Mouse (Mus musculus): ENCODE data around the gene Gm3952.

Gene Gm3952

GRCm38 (mm10) chr8:128798594-128798993 lies at the start of gene Gm3952:
Gene Gm3952, minus strand, starts transcription at chr8:128798694.
- no peak for DNase-seq (ENCODE audit: low spot score)

GRCm38 (mm10) chr8:128843749-128844148 lies 45.3 kb upstream of the Gm3952 start:
- no peak for DNase-seq (ENCODE audit: low spot score)

GRCm38 (mm10) chr8:128812521-128812920 lies 14.0 kb upstream of the Gm3952 start:
- DNase-seq (ENCODE audit: low spot score) = no peak

GRCm38 (mm10) chr8:128735692-128736091 lies 62.8 kb downstream of the Gm3952 start:
- DNase-seq (ENCODE audit: low spot score) = no peak

- DNase-seq (ENCODE audit: low spot score) = no peak
These were observed 64.4 kb downstream of the Gm3952 start for GRCm38 (mm10) chr8:128734118-128734517.

- no peak for DNase-seq (ENCODE audit: low spot score)
These were observed 66.2 kb downstream of the Gm3952 start for GRCm38 (mm10) chr8:128732254-128732653.

GRCm38 (mm10) chr8:128727213-128727612 lies 71.3 kb downstream of the Gm3952 start:
- DNase-seq (ENCODE audit: low spot score) = no peak

- DNase-seq (ENCODE audit: low spot score) = no peak
These were observed 73.7 kb downstream of the Gm3952 start for GRCm38 (mm10) chr8:128724819-128725218.

GRCm38 (mm10) chr8:128716184-128716583 lies 82.3 kb downstream of the Gm3952 start:
- no peak for DNase-seq (ENCODE audit: low spot score)

GRCm38 (mm10) chr8:128709261-128709660 lies 89.2 kb downstream of the Gm3952 start:
- no peak for DNase-seq (ENCODE audit: low spot score)

GRCm38 (mm10) chr8:128704836-128705235 lies 93.7 kb downstream of the Gm3952 start:
- DNase-seq (ENCODE audit: low spot score) = no peak

- no peak for DNase-seq (ENCODE audit: low spot score)
These were observed 94.1 kb downstream of the Gm3952 start for GRCm38 (mm10) chr8:128704376-128704775.

GRCm38 (mm10) chr8:128697945-128698344 lies 100.5 kb downstream of the Gm3952 start:
- no peak for DNase-seq (ENCODE audit: low spot score)

GRCm38 (mm10) chr8:128696701-128697397 lies 101.6 kb downstream of the Gm3952 start:
- DNase-seq (ENCODE audit: low spot score) = no peak
